Mouse (Mus musculus) regulatory T cell (primary cell): Measurements from ENCODE around the gene Smarcc2.
"Not testable (repeated sequence)": the region's sequence is repeated elsewhere in the genome, so short reads cannot be mapped to it uniquely, and the experiment has no call there.

Experiments
- in situ Hi-C: fragments of 300-600 bp; cut with MboI, MseI; formaldehyde crosslinking; loops from one replicate; pipeline ENCODE4 v1.15.1; 2025; ENCODE audit warnings: high pct_unique_total_duplicates

Gene Smarcc2

DNA sequence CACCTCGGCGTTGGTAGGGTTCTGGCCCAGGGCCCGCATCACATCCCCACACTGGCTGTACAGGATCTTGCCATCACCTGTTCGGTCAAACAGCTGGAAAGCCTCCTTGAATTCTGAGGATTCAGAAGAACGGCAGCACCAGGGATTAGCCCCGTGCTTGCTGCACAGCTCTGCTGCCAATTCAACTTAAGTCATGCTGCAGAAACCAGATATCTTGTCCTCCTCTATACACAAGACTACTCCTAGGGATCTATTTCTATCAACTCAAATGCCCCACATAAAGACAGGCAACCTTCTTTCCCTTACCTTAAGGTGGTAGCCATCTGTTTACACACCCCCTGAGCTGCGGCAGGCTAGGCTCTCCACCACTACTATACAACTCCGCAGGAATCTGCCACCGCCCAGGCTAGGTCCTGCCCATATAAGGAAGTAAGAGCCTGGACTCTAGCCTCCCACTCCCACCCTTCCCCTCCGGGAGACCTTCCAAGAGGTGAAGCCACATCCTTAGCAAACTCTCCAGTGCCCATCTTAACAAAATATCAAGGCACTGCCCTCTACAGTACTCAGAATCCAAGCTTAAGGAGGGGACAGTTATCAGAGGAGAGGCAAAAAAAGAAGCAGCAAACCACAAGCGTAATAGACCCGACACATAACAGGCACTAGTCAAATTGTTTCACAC lies 33.7 kb downstream of the Smarcc2 start:
- in situ Hi-C loops: loop anchor here (10.0 kb wide), 1 partner anchor 818 kb away; no protein-coding TSS in a partner anchor

DNA sequence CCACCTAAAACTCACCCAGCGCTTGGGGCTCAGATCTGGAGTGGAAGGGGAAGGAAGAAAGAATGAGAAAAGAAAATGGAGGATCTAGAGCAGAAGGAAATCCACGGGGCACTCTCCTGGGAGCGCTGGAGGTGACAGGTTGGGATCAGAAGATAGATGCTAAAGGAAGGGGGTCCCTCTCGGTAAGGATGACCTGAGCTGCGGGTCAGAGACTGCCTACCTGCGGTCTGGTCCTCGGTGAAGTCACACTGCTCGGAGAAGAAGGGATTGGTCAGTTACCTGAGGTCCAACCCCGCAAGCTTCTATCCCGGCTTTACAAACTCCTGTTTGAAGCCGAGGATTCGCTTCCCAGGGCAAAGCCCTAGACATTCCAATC lies 34.3 kb downstream of the Smarcc2 start:
- in situ Hi-C loops: loop anchor here (10.0 kb wide), 1 partner anchor 819 kb away; no protein-coding TSS in a partner anchor

DNA sequence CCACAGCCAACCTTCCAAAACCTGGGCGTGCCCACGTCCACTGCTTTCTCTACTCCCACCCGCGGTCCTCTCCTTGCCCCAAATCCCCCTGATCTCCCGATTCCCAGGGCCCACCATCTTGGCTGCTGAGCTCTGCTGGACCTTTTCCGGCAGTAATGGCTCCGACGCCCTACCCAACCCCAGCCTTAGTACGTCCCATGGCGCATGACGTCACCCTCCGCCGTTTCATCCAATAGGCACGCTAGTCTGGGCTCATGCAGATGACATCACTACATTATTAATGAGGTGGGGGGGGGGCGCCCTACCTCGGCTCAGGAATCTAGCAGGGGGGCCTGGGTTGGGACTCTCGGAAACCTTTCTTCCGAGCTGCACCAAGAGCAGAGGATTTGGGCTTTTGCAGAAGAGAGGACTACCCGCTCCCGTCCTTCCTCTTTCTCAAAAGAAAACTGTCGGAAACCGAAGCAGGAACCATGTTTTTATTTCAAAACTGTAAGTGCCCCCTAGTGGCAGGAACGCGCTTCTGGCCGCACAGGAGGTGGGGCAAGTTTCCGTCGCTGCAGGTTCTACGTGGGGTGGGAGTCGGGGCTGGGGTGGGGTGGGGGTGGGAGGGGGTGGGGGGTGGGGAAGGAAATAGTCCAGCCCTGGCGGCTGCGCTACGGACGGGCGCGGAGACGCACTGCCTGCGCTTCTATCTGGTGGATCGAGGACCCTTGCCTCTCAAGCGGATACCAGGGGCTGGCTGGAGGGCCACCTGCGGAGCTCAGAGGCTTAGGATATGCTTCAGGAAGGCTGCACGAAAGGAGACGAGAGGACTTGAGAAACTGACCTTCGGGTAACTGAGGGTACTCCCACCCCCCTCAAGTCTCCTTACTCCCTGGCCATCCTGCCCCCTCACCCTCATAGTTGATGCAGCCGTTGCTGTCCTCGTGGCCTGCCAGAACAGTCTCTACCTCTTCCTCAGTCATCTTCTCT lies 34.9 kb downstream of the Smarcc2 start, which contains the start of gene Myl6:
Myl6 (minus strand) TSS at position 451 of the 972 bp plus-strand sequence.
- in situ Hi-C loops: loop anchor here (10.0 kb wide), 1 partner anchor 819 kb away; no protein-coding TSS in a partner anchor

DNA sequence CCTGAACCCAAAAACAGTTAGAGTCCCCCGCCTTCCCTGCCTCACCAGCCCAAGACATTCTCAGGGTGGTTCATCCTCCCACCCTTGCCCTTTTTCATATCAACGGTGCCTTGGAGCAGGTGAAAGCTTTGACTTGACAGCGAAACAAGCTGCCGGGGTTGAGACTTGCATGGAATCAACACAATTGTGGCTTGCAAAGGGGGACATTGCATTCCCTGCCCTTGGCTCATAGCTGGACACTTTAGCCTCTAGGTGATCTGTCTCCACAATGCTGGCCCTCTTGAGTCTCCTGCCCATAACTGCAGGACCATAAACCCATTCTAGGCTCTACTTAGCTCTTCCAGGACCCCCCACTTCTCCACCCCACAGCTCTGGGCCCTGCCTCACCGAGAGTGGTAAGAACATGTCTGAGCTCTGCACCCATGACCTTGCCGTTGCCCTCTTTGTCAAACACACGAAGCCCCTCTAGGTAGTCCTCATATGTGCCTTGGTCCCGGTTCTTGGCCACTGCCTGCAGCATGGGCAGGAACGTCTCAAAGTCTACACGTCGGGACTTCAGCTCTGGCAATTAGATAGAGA lies 35.7 kb downstream of the Smarcc2 start:
- in situ Hi-C loops: loop anchor here (10.0 kb wide), 1 partner anchor 820 kb away; no protein-coding TSS in a partner anchor

DNA sequence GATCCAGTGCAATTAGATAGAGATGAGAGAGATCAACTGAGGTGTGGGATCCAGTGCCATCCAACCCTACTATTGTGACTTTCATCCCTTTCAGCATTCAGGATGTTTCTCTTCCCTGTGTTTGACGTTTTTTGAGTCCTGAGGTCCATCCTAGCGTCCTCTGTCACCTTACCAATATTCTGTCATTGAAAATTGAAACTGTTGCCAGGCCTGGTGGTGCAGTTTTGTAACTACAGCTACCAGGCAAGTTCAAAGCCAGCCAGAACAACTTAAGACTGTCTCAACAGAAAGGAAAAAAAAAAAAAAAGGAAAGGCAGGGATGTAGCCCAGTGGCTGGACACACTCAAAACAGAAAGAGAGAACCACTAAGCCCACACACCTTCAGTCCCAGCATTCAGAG lies 36.2 kb downstream of the Smarcc2 start:
- in situ Hi-C loops: loop anchor here (10.0 kb wide), 1 partner anchor 820 kb away; no protein-coding TSS in a partner anchor

DNA sequence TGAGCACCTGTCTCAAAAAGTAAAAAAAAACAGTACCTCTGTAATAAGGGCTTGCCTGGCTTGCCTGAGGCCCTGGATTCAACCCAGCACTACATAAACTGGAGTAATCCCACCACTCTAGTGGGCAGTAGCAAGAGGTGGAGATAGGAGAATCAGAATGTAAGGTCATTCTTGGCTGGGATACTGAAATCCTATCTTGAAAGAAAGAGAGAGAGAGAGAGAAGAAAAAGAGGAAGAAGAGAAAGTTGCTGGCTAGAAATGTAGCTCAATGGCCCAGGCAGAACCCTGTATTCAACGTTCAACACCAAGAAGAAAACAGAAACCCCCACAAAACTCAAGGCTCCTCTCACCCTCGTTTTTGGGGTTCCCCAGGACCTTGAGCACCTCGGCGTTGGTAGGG lies 36.9 kb downstream of the Smarcc2 start:
- in situ Hi-C loops: loop anchor here (10.0 kb wide), 1 partner anchor 821 kb away; no protein-coding TSS in a partner anchor

DNA sequence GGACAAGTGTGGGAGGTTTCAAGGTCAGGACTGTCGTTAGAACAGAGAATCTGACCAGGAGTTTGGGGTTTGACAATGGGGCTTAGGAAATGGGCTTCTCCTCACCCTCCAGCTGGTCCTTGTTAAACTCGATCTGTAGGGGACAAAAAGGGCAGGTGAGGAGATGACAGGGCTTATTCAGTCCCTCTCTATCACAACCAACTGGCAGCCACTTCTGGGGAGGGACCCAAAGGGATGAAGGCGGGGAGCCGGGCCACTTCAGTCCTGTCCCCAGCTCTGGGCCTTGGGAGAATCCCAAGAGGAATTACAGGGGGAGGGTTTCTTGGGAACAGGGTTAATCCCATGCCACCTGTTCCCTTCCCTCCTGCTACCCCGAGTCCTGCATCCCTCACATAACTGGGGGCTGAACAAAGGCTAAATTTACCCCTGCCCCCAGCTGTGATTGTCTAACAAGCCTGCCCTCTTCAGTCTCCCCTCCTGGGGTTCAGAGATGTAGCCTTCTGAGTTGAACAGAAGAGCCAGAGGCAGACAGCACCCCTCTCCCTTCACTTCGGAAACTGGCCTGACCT lies 37.5 kb downstream of the Smarcc2 start:
- in situ Hi-C loops: loop anchor here (10.0 kb wide), 1 partner anchor 822 kb away; no protein-coding TSS in a partner anchor

DNA sequence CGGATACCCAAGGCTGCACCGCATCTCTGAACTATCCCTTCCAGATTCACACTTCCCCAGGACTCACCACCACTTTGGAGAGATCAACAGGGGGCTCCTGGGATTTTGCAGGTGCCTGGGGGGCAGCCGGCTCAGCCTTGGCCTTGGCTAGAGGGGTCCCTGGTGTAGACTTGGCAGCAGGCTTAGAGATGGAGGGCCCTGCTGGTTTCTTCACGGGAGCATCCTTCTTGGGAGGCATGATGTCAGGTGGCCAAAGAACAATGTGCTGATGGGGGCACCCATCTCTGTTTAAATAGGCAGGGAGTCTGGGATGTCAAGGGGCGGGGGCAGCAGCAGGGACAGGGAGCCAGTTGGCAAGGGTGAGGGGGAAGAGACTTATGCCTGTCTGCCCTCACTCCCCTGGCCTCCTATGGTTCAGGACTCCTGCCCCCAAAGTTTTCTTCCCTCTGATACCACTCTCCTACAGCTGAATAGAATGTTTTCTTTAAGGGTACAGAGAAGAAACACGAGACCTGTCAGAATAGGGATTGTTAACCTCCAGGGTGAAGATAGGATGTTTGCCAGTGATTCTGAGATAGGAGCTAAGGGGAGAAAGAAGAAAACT lies 38.2 kb downstream of the Smarcc2 start:
- in situ Hi-C loops: loop anchor here (10.0 kb wide), 1 partner anchor 822 kb away; no protein-coding TSS in a partner anchor

DNA sequence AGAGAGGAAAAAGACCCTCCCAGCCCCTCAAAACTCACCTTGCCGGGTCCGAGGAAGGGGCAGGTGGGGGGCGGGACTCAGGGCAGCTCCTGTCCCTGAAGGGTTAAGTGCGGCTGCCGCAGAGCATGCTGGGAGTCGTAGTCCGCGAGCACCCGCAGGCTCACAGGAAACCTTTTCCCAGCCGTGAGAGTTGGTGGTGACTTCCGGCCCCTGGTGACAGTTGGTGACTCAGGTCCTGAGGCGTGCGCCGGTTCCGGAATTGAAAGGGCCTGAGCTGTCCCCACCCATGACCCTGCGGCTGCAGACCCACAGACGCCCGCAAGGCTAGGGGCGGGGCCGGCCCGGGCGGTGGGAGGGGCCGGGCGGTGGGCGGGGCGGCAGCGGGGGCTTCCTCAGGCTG lies 39.5 kb downstream of the Smarcc2 start, which contains the start of gene Myl6b:
Myl6b (minus strand) TSS at position 96 of the 400 bp plus-strand sequence.
- in situ Hi-C loops: loop anchor here (10.0 kb wide), 1 partner anchor 824 kb away; no protein-coding TSS in a partner anchor

DNA sequence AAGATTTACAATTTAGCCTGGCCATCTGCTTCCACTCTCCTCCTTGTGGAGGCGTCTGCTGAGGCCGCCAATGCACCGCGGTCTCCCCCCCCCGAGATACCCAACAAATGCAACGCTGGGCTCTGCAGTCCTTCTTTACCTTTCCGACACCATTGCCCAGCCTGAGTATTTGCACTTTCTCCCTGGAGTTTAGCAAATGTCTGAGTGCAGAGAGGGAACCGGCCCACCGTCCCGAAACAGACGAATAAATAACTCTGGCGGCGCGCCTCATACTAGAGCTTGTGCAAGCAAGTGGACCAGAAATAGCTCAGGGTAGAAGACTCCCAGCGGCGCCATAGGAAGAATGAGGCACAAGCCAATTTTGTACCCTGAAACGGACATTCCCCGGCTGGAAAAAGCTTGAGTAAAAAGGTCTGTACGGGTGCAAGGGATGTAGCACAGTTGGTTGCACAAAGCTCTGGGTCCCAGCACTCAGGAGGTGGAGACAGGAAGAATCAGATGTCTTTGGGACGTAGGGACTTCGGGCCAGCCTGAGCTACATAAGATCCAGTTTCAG lies 40.1 kb downstream of the Smarcc2 start:
- in situ Hi-C loops: loop anchor here (10.0 kb wide), 1 partner anchor 824 kb away; no protein-coding TSS in a partner anchor

DNA sequence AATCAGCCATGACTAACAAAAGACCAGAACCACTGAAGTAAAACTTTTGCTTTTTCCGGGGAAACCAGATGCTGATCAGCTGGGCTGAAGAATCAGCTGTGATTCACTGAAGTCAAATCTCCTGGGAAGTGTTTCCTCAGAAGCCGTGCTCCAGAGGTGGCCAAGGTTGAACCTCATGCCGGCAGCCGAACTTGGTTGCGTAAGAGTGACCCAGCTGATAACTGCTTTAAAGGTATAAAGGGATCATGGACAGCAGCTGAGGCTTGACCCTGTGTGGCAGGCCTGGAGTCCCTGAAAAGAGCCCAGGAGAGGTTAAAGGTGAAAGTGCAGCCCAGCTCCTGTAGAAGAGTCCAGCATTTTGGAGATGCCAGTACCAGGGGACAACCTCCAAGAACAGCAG lies 43.3 kb downstream of the Smarcc2 start:
- in situ Hi-C loops: no loop called here

DNA sequence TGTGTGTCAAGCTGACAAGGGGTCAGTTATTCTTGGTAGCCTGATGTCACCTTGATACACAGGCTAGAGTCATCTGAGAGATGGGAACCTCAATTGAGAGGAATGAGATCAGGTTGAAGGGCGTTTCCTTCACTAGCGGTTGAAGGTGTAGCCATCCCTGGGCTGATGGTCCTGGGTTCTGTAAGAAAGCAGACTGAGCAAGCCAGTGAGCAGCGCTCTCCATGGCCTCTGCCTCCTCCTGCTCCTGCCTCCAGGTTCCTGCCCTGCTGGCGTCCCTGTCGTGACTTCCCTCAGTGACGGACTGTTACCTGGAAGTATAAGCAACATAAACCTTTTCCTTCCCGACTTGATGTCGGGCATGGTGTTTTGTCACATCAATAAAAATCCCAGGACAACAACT lies 44.5 kb downstream of the Smarcc2 start:
- in situ Hi-C loops: no loop called here

DNA sequence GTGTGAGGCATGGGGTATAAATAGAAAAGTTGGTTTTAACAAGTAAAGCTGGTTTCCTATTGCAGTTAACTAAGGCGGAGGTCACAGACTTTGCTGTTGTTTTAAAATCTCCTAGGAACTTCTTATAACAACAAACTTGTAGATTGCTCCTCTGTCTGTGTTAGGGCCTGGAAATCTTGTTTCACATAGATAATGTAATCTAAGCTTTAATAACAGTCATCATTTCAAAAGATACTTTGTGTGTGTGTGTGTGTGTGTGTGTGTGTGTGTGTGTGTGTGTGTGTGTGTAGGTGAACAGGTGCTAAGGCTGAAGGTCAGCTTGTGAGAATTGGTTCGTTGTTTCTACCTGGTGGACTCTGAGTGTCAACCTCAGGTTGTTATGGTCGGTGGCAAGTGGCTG lies 45.0 kb downstream of the Smarcc2 start:
- in situ Hi-C loops: no loop called here

DNA sequence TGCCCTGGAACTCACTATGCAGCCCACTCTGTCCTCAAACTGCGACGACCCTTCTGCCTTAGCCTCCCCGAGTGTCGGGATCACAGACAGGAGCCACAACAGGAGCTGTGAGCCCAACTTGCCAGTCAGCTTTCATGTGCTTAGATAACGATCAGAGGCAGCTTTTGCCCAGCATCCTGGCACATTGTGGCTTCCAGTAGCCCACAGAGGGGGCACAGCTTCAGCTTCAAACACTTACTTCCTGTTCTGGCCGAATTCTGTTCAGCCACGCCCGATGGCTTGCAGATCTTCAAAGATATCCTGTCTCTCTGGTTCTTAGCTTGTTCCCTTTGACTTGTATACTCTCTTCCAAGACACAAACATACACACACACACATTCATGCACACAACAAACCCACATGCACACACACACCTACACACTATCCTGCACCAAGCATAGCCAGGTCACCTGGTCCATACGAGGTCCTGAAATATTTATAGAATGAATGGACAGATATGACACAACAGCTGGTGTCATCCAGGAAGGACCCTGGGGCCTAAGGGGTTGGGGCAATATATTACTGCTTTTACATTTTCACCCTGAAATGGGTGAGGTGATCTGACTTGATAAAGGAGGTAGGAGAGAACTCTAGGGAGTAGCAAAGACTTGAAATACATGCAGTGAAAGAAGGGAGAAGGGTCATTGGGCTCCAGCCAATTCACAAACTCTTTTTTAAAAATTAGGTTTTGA lies 45.8 kb downstream of the Smarcc2 start:
- in situ Hi-C loops: no loop called here

DNA sequence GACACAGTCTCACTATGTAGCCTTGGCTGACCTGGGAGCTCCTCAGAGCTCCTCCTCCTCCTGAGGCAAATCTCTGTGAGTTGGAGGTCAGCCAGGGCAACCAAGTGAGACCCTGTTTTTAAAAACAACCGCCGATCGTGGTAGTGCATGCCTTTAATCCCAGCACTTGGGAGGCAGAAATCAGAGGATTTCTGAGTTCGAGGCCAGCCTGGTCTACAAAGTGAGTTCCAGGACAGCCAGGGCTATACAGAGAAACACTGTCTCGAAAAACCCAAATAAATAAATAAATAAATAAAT lies 46.3 kb downstream of the Smarcc2 start:
- in situ Hi-C loops: not testable (repeated sequence)

DNA sequence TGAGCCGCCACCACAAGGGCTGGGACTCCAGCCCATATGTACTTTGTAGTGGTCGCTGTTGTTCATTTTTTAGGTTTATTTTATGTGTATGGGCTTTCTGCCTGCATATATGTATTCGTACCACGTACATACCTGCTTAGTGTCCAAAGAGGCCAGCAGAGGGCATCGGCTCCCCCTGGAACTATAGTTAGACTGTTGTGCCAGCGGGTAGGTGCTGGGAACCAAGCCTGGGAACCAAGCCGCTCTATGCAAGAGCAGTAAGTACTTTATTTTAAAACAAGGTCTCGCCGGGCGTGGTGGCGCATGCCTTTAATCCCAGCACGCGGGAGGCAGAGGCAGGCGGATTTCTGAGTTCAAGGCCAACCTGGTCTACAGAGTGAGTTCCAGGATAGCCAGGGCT lies 46.9 kb downstream of the Smarcc2 start:
- in situ Hi-C loops: no loop called here

DNA sequence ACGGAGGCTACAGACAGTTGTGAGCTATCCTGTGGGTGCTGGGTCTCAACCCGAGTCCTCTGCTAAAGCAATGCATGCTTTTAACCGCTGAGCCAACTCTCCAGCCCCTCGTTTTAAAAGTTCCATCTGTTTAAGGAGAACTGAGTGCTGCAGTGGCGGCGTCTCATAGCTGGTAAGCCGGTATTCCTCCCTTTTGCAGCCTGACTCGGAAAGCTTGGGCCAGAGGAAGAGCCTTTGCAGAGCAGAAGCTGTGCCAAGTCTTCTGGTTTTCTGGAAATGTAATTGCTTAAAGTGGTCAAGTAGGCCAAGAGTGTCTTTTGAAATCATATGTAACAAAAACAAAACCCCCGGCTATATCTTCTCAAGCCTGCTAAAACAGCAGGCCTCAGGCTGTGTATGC lies 49.2 kb downstream of the Smarcc2 start:
- in situ Hi-C loops: no loop called here

DNA sequence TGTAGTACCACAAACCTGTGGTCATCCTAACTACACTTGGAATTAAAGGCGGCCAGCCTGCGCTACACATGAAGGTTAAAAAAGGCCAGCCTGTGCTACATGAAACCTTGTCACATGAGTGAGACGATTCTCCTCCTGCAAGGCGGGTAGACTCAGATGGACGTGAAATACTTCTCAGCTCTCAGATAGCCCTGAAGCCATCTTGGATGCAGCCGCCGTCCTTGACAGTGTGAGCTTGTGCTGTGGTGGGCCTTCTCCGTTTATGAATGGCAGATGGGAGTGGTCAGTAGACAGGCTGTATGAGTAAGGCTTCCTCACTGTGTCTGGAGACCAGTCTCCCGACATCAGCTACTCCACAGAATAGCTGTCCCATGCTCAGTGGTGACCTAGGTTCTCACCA lies 50.2 kb downstream of the Smarcc2 start:
- in situ Hi-C loops: no loop called here

DNA sequence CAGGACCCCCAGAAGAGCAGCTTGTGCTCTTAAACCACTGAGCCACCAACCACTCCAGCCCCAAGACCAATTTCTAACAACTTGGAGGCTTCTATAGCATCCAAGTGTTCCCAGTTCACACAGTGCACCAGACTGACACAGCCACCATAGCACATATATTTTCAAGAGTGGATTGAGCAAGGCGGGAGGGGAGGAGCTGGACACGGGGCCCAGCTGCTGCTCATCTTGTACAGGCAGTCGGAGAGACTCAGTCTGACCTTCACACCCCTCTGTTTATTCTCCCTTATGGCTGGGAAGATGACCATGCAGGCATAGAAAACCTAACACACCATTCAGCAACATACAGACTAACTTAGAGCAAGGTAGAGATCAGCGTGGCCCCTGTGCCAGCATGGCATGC lies 50.8 kb downstream of the Smarcc2 start:
- in situ Hi-C loops: no loop called here

DNA sequence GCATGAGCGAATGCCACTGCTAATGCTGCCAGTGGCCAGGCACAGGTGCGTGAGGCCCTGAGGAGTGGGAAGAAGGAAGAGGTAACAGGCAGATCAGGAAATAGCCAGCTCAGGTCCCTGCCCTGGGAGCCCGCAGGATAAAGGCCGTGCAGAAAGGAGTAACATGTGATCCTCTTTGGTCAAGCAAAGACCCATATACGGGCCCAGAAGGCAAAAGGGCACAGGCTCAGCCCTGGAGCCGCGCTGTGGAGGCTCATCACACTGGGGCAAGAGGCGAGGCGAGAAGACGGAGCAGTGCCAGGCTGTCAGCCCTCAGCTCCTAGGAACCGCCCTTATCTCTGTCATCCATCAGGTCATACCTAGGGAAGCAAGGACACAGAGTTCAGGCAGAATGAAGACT lies 51.3 kb downstream of the Smarcc2 start:
- in situ Hi-C loops: no loop called here
